Mouse (Mus musculus): ENCODE results near the gene Ugt1a6b. TPM values are rescaled to one million over a fixed set of nuclear protein-coding genes. Genes with fewer than 3 reads are reported as not detected.

The Ugt1a6b gene
- polyA plus RNA-seq, 1 experiment from 2014 or later = 0.36 TPM

DNA sequence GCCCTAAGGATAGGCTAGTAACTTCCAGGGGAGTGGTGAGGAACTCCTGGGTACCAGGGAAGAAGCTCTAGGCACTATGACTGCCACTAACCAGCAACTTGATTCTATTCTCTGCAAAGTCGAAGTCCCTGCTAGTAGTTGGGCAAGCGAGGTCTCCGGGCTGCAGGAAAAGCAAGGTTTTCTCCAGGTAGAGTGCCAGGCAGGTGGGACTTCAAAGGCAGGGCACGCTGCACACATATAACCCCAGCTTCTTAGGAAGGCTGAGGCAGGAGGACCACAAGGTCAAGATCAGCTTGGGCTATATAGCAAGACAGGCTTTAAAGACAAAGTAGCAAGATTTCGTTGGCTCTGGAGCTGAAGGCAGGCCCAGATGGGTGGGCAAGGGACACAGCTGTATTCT lies 160.7 kb downstream of the Ugt1a6b start:
- H3K9ac ChIP-seq = no peak overlapping the region
- no peak overlapping the region for H3K27ac ChIP-seq
- H3K4me1 ChIP-seq (replicated peaks) = peaks cover 15% of the 10 kb centered on the region; the same call in 1 of the 2 replicates
- 91% methylated on average over 5 of the region's 5 CpGs for WGBS
- peaks cover 87% of the 10 kb centered on the region for H3K36me3 ChIP-seq
- no peak for ATAC-seq
- H3K4me2 ChIP-seq (replicated peaks) = no peak overlapping the region
- no peaks in the 10 kb centered on the region for H3K9me3 ChIP-seq
- no peaks in the 10 kb centered on the region for H3K27me3 ChIP-seq (replicated peaks)
- no peak overlapping the region for H3K4me3 ChIP-seq (replicated peaks)

DNA sequence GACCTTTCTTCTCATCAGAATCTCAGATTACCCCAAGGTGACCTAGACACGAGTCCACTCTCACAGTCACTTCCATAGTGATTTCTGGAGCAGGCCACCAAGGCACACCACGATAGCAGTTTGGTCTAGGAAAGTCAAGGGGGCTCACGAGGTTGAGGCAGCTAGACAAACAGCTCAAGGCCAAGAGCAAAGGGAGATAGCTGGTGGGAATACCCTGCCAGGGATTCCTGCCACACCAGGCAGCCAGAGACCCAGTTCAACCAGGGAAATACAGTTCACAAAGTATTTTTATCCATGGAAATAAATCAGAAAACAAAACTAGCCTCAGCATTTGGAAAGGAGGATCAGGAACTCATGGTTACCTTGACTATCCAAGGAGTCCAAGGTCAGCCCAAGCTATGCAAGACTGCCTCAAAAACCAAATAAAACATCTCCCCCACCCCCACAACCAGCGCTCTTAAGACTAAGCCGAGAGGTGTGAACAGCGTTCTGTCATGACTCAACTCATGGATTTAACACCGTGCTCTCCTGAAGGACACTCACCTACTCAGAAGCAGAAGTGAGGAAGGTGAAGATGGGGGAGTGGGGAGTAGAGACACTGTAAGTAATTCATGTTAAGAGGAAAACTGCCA lies 161.3 kb downstream of the Ugt1a6b start:
- Histone ChIP-seq H3K4me1 (replicated peaks) (peaks cover 12% of the 10 kb centered on the region; the same call in 1 of the 2 replicates), H3K9ac (no peak overlapping the region)

DNA sequence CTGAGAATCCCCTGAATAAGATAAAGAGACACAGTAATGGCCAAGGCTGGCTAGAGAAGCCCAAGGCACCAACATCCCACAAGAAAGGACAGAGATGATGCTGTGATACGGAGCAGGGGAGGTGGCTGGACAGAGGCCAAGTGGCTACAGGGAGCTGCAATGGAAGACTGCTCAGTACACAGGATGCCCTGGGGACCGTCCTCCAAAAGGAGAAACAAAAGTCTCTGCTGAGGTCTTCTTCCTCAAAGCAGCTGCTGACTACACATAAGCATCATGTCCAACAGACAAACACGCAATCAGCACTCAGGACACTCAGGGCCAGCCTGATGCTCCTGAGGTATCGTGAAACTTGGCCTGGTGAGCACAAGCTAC lies 161.8 kb downstream of the Ugt1a6b start:
- Histone ChIP-seq H3K9me3 (no peaks in the 10 kb centered on the region), H3K27me3 (replicated peaks) (no peaks in the 10 kb centered on the region), H3K4me2 (replicated peaks) (no peak overlapping the region), H3K9ac (no peak overlapping the region), H3K4me1 (replicated peaks) (peaks cover 7% of the 10 kb centered on the region; the same call in 1 of the 2 replicates), H3K4me3 (replicated peaks) (no peak overlapping the region), H3K27ac (no peak overlapping the region), H3K36me3 (peaks cover 97% of the 10 kb centered on the region)
- ATAC-seq = no peak
- 78% methylated on average over 4 of the region's 4 CpGs for WGBS

More for the DNA sequence above, 161.3 kb downstream of the Ugt1a6b start:
- Histone ChIP-seq H3K4me2 (replicated peaks) (no peak overlapping the region), H3K27ac (no peak overlapping the region), H3K36me3 (peaks cover 92% of the 10 kb centered on the region), H3K4me3 (replicated peaks) (no peak overlapping the region), H3K27me3 (replicated peaks) (no peaks in the 10 kb centered on the region), H3K9me3 (no peaks in the 10 kb centered on the region)
- ATAC-seq = no peak
- 84% methylated on average over 7 of the region's 7 CpGs for WGBS

DNA sequence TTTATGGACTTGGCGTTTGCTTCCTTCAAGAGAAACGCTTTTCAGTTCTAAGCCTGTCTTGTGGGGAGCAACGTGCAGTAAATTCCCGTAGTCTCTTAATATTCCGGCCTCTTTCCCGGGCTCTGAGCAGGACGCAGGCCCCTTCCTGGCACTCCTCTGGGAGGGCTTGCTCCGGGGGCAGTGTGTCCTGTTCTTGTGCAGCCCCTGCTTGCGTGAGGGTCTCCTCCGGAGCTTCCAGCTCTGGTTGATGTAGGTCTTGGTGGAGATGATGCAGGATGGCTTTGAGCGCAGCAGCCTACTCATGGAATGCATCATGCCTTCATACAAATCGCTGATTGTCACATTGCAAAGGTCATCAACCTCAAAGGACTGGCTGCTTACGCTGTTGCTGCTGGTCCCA lies 163.1 kb downstream of the Ugt1a6b start:
- Histone ChIP-seq H3K36me3 (peaks cover 86% of the 10 kb centered on the region), H3K4me2 (replicated peaks) (no peak overlapping the region), H3K27me3 (replicated peaks) (no peaks in the 10 kb centered on the region), H3K9ac (no peak overlapping the region), H3K4me3 (replicated peaks) (no peak overlapping the region), H3K9me3 (no peaks in the 10 kb centered on the region), H3K4me1 (replicated peaks) (0 out of 2 replicates have a peak, but pooled peaks cover 3% of the 10 kb centered on the region), H3K27ac (no peak overlapping the region)
- 89% methylated on average over 13 of the region's 13 CpGs for WGBS
- ATAC-seq = no peak

DNA sequence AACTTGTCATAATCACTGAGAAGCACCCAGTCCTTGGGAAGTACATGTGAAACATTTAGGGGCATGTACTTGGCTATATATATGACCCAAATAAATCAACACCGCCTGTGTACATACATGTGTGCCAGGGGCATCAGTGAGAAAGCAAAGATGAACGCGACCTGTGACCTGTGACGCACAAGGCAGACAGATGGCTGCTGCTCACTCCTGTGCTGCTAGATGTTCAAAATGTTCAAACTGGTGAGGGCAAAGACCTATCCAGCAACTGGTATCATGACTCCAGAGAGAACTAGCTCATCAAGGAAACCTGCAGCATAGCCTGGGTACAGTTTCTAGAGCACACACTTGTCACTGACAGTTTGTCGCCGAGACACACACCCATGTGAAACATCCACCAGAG lies 164.4 kb downstream of the Ugt1a6b start:
- no peak overlapping the region for H3K4me2 ChIP-seq (replicated peaks)

DNA sequence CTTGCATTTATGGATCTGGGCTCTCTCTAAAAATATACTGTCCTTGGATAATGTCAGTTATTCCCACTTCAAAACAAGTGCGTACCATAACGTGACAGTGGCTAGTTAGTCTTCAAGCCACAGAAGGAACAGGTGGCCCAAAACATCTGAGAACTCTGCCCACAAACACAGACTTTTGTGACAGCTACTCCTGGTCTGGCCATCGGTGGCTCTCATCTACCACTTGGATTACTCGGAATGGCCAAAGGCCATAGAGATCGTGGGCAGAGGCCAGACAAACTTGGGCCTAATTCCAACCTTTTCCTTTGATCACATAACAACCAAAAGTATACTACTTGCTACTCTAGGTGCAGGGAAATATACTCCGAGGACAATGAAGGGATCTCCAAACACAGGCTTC lies 165.0 kb downstream of the Ugt1a6b start:
- no peak overlapping the region for H3K4me2 ChIP-seq (replicated peaks)
- H3K36me3 ChIP-seq = peaks cover 83% of the 10 kb centered on the region
- 83% methylated on average over 6 of the region's 6 CpGs for WGBS
- no peak overlapping the region for H3K4me3 ChIP-seq (replicated peaks)
- H3K27ac ChIP-seq = no peak overlapping the region
- no peaks in the 10 kb centered on the region for H3K9me3 ChIP-seq
- H3K4me1 ChIP-seq (replicated peaks) = no peaks in the 10 kb centered on the region
- no peaks in the 10 kb centered on the region for H3K27me3 ChIP-seq (replicated peaks)
- H3K9ac ChIP-seq = no peak overlapping the region
- ATAC-seq = no peak

More for the DNA sequence above, 164.4 kb downstream of the Ugt1a6b start:
- WGBS = 93% methylated on average over 6 of the region's 6 CpGs
- no peak overlapping the region for H3K27ac ChIP-seq
- H3K9me3 ChIP-seq = no peaks in the 10 kb centered on the region
- no peaks in the 10 kb centered on the region for H3K27me3 ChIP-seq (replicated peaks)
- H3K9ac ChIP-seq = no peak overlapping the region
- no peaks in the 10 kb centered on the region for H3K4me1 ChIP-seq (replicated peaks)
- H3K4me3 ChIP-seq (replicated peaks) = no peak overlapping the region
- peaks cover 84% of the 10 kb centered on the region for H3K36me3 ChIP-seq
- ATAC-seq = no peak

Other genes with a start within 250 kb of the Ugt1a6b start
- 28.2 and 31.8 TPM in 2 replicates for gene Dgkd, start 250.0 kb upstream of the Ugt1a6b start, polyA plus RNA-seq (2015; fragmentation: Nextera tagmentation; extraction: Ambion mirVana)
- gene Usp40, start 94.7 kb upstream of the Ugt1a6b start, polyA plus RNA-seq (2015; fragmentation: Nextera tagmentation; extraction: Ambion mirVana) = 28.8 and 29.4 TPM in 2 replicates
- gene Ugt1a10, start 47.9 kb upstream of the Ugt1a6b start, polyA plus RNA-seq (2015; fragmentation: Nextera tagmentation; extraction: Ambion mirVana) = not detected in 2 replicates
- 5.6 and 8.0 TPM in 2 replicates for gene Ugt1a9, start 32.5 kb upstream of the Ugt1a6b start, polyA plus RNA-seq (2015; fragmentation: Nextera tagmentation; extraction: Ambion mirVana)
- not detected in 2 replicates for gene Ugt1a8, start 15.4 kb upstream of the Ugt1a6b start, polyA plus RNA-seq (2015; fragmentation: Nextera tagmentation; extraction: Ambion mirVana)
- gene Ugt1a7c, start 8.2 kb upstream of the Ugt1a6b start, polyA plus RNA-seq (2015; fragmentation: Nextera tagmentation; extraction: Ambion mirVana) = 49.1 and 49.8 TPM in 2 replicates
- gene Ugt1a6a, start 31.6 kb downstream of the Ugt1a6b start, polyA plus RNA-seq (2015; fragmentation: Nextera tagmentation; extraction: Ambion mirVana) = 7.9 and 10.3 TPM in 2 replicates
- not detected in 2 replicates for gene Ugt1a5, start 62.8 kb downstream of the Ugt1a6b start, polyA plus RNA-seq (2015; fragmentation: Nextera tagmentation; extraction: Ambion mirVana)
- gene Ugt1a2, start 97.3 kb downstream of the Ugt1a6b start, polyA plus RNA-seq (2015; fragmentation: Nextera tagmentation; extraction: Ambion mirVana) = 0.14 and 0.18 TPM in 2 replicates
- gene Dnajb3, start 102.5 kb downstream of the Ugt1a6b start, polyA plus RNA-seq (2015; fragmentation: Nextera tagmentation; extraction: Ambion mirVana) = 6.1 and 8.3 TPM in 2 replicates
- 29.2 and 30.1 TPM in 2 replicates for gene Ugt1a1, start 108.7 kb downstream of the Ugt1a6b start, polyA plus RNA-seq (2015; fragmentation: Nextera tagmentation; extraction: Ambion mirVana)
- gene Mroh2a, start 123.7 kb downstream of the Ugt1a6b start, polyA plus RNA-seq (2015; fragmentation: Nextera tagmentation; extraction: Ambion mirVana) = 0.88 and 1.0 TPM in 2 replicates
- gene Hjurp, start 174.4 kb downstream of the Ugt1a6b start, polyA plus RNA-seq (2015; fragmentation: Nextera tagmentation; extraction: Ambion mirVana) = 158 and 160 TPM in 2 replicates
- gene Trpm8, start 174.4 kb downstream of the Ugt1a6b start, polyA plus RNA-seq (2015; fragmentation: Nextera tagmentation; extraction: Ambion mirVana) = not detected in 2 replicates

Data from intestine, embryonic 15.5 days (tissue).